Mouse (Mus musculus): ENCODE measurements around the gene Nsfl1c.
"Not testable (repeated sequence)": the region's sequence is repeated elsewhere in the genome, so short reads cannot be mapped to it uniquely, and the experiment has no call there.

Nsfl1c gene

DNA sequence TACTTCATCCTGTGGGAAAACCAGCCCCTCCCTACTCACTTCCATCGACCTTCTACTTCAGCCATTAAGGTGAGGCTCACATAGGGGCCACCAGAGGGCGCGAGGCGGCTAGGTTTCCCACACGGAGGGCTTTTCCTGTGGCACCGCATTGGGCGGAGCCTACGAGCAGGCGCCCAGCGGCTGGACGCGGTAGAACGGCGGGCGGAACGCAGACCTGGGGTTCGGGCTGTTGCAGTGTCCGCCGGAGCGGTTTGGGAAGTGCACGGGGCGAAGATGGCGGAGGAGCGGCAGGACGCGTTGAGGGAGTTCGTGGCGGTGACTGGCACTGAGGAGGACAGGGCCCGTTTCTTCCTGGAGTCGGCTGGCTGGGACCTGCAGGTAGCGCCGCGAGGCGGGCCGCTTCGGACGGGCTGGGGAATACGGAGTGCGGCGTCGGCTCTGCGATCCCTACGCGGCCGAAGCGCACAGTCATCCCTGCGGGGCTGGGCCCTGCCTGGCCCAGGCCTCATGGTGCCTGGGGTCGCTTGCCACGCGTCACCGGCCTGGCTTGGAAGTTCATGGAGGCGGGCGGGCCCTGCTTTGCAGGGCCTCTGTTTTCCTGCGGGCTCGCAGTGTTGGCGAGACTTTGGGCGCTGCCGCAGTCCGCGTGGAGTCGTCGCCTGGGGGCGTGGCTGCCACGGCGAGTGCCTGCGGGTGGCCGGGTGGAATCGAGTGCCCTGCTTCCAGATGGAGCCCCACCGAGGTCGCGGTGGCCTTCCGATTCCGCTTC, at the start of gene Nsfl1c:
Gene Nsfl1c (plus strand): TSS at position 148 of the 769 bp plus-strand sequence.
- peak; percentile 93 for DNase-seq (ENCODE audit: low spot score)

DNA sequence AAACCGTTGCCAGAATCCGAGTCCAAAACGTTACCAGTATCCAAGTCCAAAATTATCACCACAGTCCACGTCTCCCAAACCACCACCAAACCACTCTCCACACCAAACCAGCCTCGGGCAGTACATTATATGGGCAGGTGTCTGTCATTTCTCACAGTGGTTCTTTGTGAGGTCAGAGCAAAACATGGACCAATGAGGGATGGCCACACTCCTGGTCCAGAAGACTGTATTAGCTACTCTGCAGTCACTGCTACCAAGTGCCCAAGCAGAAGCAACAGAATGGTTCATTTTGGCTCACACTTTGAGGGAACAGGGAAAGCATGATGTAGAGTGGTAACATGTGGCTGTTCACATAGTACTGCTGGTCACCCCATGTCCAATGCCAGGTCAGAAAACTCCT, 17.9 kb upstream of the Nsfl1c start, which contains the start of gene 4921509C19Rik:
Gene 4921509C19Rik (minus strand): TSS at position 101 of the 400 bp plus-strand sequence.
- not testable (repeated sequence) for DNase-seq (ENCODE audit: low spot score)

- no peak for DNase-seq (ENCODE audit: low spot score)
These were observed 7.5 kb upstream of the Nsfl1c start for GRCm38 (mm10) chr2:151486496-151486895.

GRCm38 (mm10) chr2:151498358-151498757, 4.4 kb downstream of the Nsfl1c start:
- no peak for DNase-seq (ENCODE audit: low spot score)

GRCm38 (mm10) chr2:151500442-151501007, 6.5 kb downstream of the Nsfl1c start:
- no peak for DNase-seq (ENCODE audit: low spot score)

DNA sequence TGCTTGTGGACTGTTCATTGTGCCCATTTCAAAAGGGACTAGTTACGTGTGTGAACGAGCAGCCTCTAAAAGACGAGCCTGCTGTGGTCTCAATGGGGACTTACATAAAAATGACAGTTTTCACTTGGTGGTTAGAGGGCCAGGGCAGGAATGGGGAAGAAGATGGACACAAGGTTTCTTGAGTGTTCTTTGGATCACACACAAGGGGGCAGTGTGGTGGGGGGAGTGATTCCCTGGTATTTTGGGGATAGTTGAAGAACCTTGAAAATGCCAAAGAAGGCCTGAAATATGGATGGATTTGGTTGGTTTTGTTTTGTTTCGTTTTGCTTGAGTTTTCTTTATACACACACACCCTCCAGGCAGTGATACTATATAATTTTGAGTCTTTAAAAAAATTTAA, 10.2 kb downstream of the Nsfl1c start:
- DNase-seq (ENCODE audit: low spot score): no peak

DNA sequence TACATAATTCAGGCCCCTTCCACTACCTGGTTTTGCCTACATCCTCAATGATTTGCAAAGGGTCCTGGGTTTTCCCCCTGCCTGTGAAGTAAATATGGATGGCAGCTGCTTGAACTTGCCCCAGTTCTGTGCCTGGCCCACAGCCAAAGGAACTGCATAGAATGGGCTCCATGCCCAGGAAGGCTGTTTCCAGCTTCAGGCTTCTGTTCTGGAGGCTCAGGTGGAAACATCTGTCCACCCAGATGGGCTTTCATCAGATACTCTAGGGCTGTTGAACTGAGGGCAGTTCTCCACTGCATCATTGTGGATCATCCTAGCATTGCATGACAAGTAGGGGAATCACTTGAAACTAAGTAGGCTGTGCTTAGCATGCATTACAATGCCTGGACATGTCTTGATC, 18.2 kb downstream of the Nsfl1c start:
- peak; percentile 28 for DNase-seq (ENCODE audit: low spot score)

GRCm38 (mm10) chr2:151513525-151514285, 19.7 kb downstream of the Nsfl1c start:
- no peak for DNase-seq (ENCODE audit: low spot score)

DNA sequence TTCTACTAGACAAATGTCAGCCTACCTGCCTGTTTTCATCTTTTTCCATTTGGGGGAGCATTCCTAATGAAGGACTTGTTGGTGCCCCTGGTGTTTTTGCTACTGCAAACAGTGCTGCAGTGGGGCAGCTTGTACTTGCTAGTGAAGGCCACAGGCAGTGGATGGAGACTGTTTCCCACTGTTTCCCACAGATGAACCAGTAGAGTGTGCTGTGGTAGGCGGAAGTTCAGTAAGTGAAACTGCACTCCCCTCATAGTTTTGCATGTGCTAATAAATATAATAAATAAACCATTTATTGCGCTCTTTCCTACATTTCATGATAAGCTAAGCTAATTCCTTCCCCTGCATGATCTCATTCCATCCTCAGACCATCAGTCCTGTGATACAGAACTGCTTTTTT, 25.0 kb downstream of the Nsfl1c start:
- no peak for DNase-seq (ENCODE audit: low spot score)

GRCm38 (mm10) chr2:151524324-151525041, 30.5 kb downstream of the Nsfl1c start:
- DNase-seq (ENCODE audit: low spot score): no peak

- DNase-seq (ENCODE audit: low spot score): no peak
These were observed 31.5 kb downstream of the Nsfl1c start for GRCm38 (mm10) chr2:151525520-151525919.

- no peak for DNase-seq (ENCODE audit: low spot score)
These were observed 34.1 kb downstream of the Nsfl1c start for GRCm38 (mm10) chr2:151528066-151528465.

DNA sequence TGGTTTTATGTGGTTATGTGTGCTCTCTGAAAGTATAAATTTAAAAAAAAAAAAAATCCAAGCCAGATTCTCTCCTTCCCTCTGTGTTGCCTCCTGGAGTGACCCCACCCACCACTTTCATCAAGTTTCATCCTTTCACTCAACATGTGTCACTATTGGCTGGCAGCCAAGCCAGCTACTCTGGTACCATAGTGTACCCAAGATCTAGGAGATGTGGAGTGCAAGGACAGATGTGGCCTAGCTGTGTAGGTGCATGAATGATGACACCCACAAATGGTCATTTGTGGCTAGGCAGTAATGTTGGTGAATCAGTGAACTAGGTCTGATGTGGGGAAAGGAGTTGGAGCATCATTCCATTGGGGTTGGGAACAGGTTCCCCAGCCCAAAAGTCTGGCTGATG, 35.2 kb downstream of the Nsfl1c start:
- no peak for DNase-seq (ENCODE audit: low spot score)

DNA sequence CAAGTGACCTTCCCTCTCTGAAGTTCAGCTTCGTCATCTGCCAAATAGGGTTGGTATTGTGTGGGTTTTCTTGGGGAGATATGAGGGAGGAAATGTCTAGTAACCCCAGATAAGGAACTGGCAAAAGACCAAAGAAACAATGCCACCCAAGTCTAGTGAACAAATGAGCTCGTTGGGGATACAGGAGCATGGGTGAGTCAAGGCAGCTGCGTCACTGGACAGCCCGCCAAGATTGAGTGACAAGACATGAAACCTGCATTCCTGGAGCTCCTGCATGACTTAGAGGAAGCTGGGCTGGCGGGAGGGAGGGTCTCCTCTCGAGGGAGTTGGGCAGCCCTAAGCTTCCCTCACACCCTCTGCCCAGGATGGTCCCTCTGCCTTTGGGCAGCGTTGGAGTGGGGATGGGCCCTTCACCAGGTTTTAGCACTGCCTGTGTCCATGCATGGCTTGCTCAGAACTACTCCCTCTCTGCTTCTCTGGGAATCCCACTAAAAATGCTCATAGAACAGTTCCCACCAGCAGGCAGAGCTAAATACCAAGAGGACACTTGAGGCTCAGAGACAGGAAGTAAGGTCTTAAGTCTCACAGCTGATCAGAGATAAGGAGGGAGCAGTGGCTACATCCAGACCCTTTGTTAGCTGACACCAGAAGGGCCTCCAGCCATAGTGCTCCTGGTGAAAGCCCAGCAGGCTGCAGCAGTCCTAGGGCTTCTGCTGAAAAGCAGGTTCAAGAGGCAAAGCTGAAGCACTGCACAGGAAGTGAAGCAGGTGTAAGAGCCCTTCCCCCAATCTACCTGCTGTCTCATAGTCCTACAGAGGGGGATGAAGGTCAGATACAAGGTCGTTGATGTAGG, 36.6 kb downstream of the Nsfl1c start:
- peak; percentile 53 for DNase-seq (ENCODE audit: low spot score)

- DNase-seq (ENCODE audit: low spot score): peak; percentile 16
These were observed 39.6 kb downstream of the Nsfl1c start for GRCm38 (mm10) chr2:151533632-151534031.

GRCm38 (mm10) chr2:151535961-151536617, 42.1 kb downstream of the Nsfl1c start:
- no peak for DNase-seq (ENCODE audit: low spot score)

DNA sequence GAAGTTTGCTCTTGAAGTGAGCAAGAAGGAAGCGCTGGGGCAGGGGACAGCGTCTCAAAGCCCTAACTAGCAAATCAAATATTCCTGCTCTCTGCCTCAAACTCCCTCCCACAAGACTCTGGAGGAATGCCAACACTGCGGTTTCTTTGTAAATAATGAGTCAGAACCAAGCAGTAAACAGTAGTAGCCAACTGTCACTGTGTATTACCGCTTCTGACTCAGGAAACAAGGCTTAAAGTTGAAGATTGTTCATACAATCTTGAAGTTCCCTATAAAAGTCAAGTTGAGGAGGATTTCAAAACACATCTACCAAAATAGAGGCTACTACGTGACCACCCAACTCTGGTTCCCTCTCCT, 42.6 kb downstream of the Nsfl1c start:
- peak; percentile 81 for DNase-seq (ENCODE audit: low spot score)

DNA sequence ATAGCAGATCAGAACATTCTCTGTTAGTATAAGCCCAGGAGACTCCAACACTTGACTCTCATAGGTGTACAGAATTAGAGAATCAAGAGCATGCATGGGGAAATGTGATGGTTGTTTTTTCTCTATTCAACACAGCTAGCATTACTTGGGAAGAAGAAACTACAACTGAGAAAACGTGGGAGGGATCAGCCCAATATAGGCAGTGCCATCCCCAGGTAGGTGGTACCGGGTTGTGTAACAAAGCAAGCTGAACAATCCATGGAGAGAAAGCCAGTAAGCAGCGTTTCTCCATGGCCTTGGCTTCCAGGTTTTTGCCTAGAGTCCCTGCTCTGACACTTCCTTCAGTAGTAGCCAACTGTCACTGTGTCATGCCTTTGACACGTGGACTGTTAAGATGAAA, 44.7 kb downstream of the Nsfl1c start:
- DNase-seq (ENCODE audit: low spot score): no peak

GRCm38 (mm10) chr2:151542323-151543062, 48.5 kb downstream of the Nsfl1c start, which contains the start of gene Fkbp1a:
Gene Fkbp1a (plus strand): TSS chr2:151542483.
- DNase-seq (ENCODE audit: low spot score): peak; percentile 98
